Mouse (Mus musculus) embryonic facial prominence, embryonic 15.5 days (tissue): ENCODE data around the gene Psmg3. TPM values are rescaled to one million over a fixed set of nuclear protein-coding genes. Genes with fewer than 3 reads are reported as not detected.

ENCODE experiments used
- ATAC-seq: fragments of 200-750 bp; cut with Nextera tagmentation; 2 replicates; pipeline ENCODE4 v1.8.0; 2017; ENCODE audit warnings: low read depth, moderate TSS enrichment; ENCODE audit not compliant: insufficient number of reproducible peaks, low FRiP score, low TSS enrichment
- H3K27ac ChIP-seq: fragments of 300-500 bp; sonication (generic); replicated peaks from 2 replicates; pipeline ENCODE4 v1.5.1; 2015; ENCODE audit warnings: mild to moderate bottlenecking, inconsistent platforms
- H3K27me3 ChIP-seq: fragments of 300-500 bp; sonication (generic); 2 replicates; pipeline ENCODE4 v1.6.1; 2015; ENCODE audit warnings: inconsistent platforms
- H3K36me3 ChIP-seq: fragments of 300-500 bp; sonication (generic); 2 replicates; pipeline ENCODE4 v1.6.1; 2015; ENCODE audit warnings: mild to moderate bottlenecking, inconsistent platforms
- H3K4me1 ChIP-seq: fragments of 300-500 bp; sonication (generic); 2 replicates; pipeline ENCODE4 v1.6.1; 2015; ENCODE audit warnings: inconsistent platforms
- H3K4me2 ChIP-seq: fragments of 300-500 bp; sonication (generic); replicated peaks from 2 replicates; pipeline ENCODE4 v1.6.1; 2015; ENCODE audit warnings: mild to moderate bottlenecking, inconsistent platforms
- H3K4me3 ChIP-seq: fragments of 300-500 bp; sonication (generic); replicated peaks from 2 replicates; pipeline ENCODE4 v1.5.1; 2015; ENCODE audit warnings: mild to moderate bottlenecking, inconsistent platforms
- H3K9ac ChIP-seq: fragments of 300-500 bp; sonication (generic); 2 replicates; pipeline ENCODE4 v1.6.1; 2015; ENCODE audit warnings: inconsistent platforms
- H3K9me3 ChIP-seq: fragments of 300-500 bp; sonication (generic); replicated peaks from 2 replicates; pipeline ENCODE4 v1.6.1; 2016; ENCODE audit warnings: inconsistent platforms
- WGBS: fragments of 180-500 bp; shearing (Covaris S2); methylation state at CpG from one replicate; pipeline ENCODE4 v1.1.7; 2015; 5-methylcytosine and 5-hydroxymethylcytosine counted together
- polyA plus RNA-seq: library from polyadenylated mRNA; unstranded; fragments of >200 nt; fragmentation: Nextera tagmentation; extraction: Ambion mirVana; gene quantifications from 2 replicates; pipeline ENCODE4 v1.2.1, GENCODE M21; 2015

The Psmg3 gene
- polyA plus RNA-seq, 1 experiment from 2014 or later = 61.0 TPM

GRCm38 (mm10) chr5:139813963-139814381, 12.7 kb downstream of the Psmg3 start:
- Histone ChIP-seq H3K9me3 (no peaks in the 10 kb centered on the region), H3K36me3 (no peaks in the 10 kb centered on the region), H3K4me3 (peak overlapping the region; percentile 22; the same call in 1 of the 2 replicates), H3K9ac (no peak overlapping the region), H3K27ac (no peak overlapping the region), H3K4me2 (peak overlapping the region; percentile 27), H3K27me3 (peaks cover 17% of the 10 kb centered on the region), H3K4me1 (no peaks in the 10 kb centered on the region)
- peak; percentile 55 for ATAC-seq
- WGBS = 6% methylated on average over 13 of the region's 13 CpGs

GRCm38 (mm10) chr5:139813126-139813490, 13.6 kb downstream of the Psmg3 start:
- 34% methylated on average over 10 of the region's 10 CpGs for WGBS
- H3K36me3 ChIP-seq = no peaks in the 10 kb centered on the region
- H3K4me2 ChIP-seq = no peak overlapping the region
- peaks cover 17% of the 10 kb centered on the region for H3K27me3 ChIP-seq
- H3K9ac ChIP-seq = no peak overlapping the region
- no peaks in the 10 kb centered on the region for H3K9me3 ChIP-seq
- ATAC-seq = no peak
- H3K4me3 ChIP-seq = no peak overlapping the region
- no peaks in the 10 kb centered on the region for H3K4me1 ChIP-seq
- H3K27ac ChIP-seq = no peak overlapping the region

GRCm38 (mm10) chr5:139812398-139813125, 14.1 kb downstream of the Psmg3 start:
- H3K4me3 ChIP-seq = no peak overlapping the region
- no peaks in the 10 kb centered on the region for H3K9me3 ChIP-seq
- H3K9ac ChIP-seq = no peak overlapping the region
- 57% methylated on average over 20 of the region's 20 CpGs for WGBS
- H3K27ac ChIP-seq = no peak overlapping the region
- no peak for ATAC-seq
- no peak overlapping the region for H3K4me2 ChIP-seq
- peaks cover 17% of the 10 kb centered on the region for H3K27me3 ChIP-seq
- no peaks in the 10 kb centered on the region for H3K36me3 ChIP-seq
- H3K4me1 ChIP-seq = no peaks in the 10 kb centered on the region

GRCm38 (mm10) chr5:139811677-139812397, 14.8 kb downstream of the Psmg3 start:
- ATAC-seq = no peak
- Histone ChIP-seq H3K27me3 (peaks cover 17% of the 10 kb centered on the region), H3K4me1 (no peaks in the 10 kb centered on the region), H3K27ac (no peak overlapping the region), H3K9ac (no peak overlapping the region), H3K4me2 (no peak overlapping the region), H3K4me3 (no peak overlapping the region), H3K9me3 (no peaks in the 10 kb centered on the region), H3K36me3 (no peaks in the 10 kb centered on the region)
- 78% methylated on average over 15 of the region's 15 CpGs for WGBS

- ATAC-seq = no peak
- Histone ChIP-seq H3K4me1 (peaks cover 3% of the 10 kb centered on the region; the same call in 1 of the 2 replicates), H3K9me3 (no peaks in the 10 kb centered on the region), H3K9ac (no peak overlapping the region), H3K4me2 (no peak overlapping the region), H3K27ac (no peak overlapping the region), H3K36me3 (no peaks in the 10 kb centered on the region), H3K4me3 (no peak overlapping the region), H3K27me3 (peaks cover 15% of the 10 kb centered on the region)
- WGBS = 60% methylated on average over 4 of the region's 4 CpGs
Observed at GRCm38 (mm10) chr5:139809397-139809796, 17.3 kb downstream of the Psmg3 start.

GRCm38 (mm10) chr5:139805924-139806323, 20.8 kb downstream of the Psmg3 start:
- H3K27ac ChIP-seq = no peak overlapping the region
- no peak overlapping the region for H3K9ac ChIP-seq
- WGBS = 88% methylated on average over 8 of the region's 8 CpGs
- no peak for ATAC-seq
- H3K4me3 ChIP-seq = no peak overlapping the region
- H3K27me3 ChIP-seq = no peaks in the 10 kb centered on the region
- H3K4me1 ChIP-seq = peaks cover 16% of the 10 kb centered on the region
- no peak overlapping the region for H3K4me2 ChIP-seq
- no peaks in the 10 kb centered on the region for H3K9me3 ChIP-seq
- H3K36me3 ChIP-seq = peaks cover 3% of the 10 kb centered on the region; the same call in 1 of the 2 replicates

GRCm38 (mm10) chr5:139804573-139805111, 22.0 kb downstream of the Psmg3 start:
- no peak overlapping the region for H3K4me2 ChIP-seq
- H3K9ac ChIP-seq = no peak overlapping the region
- H3K36me3 ChIP-seq = peaks cover 15% of the 10 kb centered on the region
- no peak overlapping the region for H3K4me3 ChIP-seq
- H3K9me3 ChIP-seq = no peaks in the 10 kb centered on the region
- peaks cover 16% of the 10 kb centered on the region for H3K4me1 ChIP-seq
- 87% methylated on average over 11 of the region's 11 CpGs for WGBS
- no peak for ATAC-seq
- H3K27ac ChIP-seq = no peak overlapping the region
- no peaks in the 10 kb centered on the region for H3K27me3 ChIP-seq

GRCm38 (mm10) chr5:139804107-139804551, 22.6 kb downstream of the Psmg3 start:
- no peaks in the 10 kb centered on the region for H3K27me3 ChIP-seq
- H3K4me2 ChIP-seq = no peak overlapping the region
- H3K4me3 ChIP-seq = no peak overlapping the region
- 11% methylated on average over 6 of the region's 6 CpGs for WGBS
- ATAC-seq = no peak
- peaks cover 15% of the 10 kb centered on the region for H3K36me3 ChIP-seq
- H3K4me1 ChIP-seq = peaks cover 16% of the 10 kb centered on the region
- H3K9ac ChIP-seq = no peak overlapping the region
- H3K9me3 ChIP-seq = no peaks in the 10 kb centered on the region
- no peak overlapping the region for H3K27ac ChIP-seq

GRCm38 (mm10) chr5:139803601-139804102, 23.0 kb downstream of the Psmg3 start:
- Histone ChIP-seq H3K9me3 (no peaks in the 10 kb centered on the region), H3K36me3 (peaks cover 15% of the 10 kb centered on the region), H3K4me2 (peak overlapping the region; percentile 30; the same call in 1 of the 2 replicates), H3K27me3 (no peaks in the 10 kb centered on the region), H3K4me1 (peaks cover 16% of the 10 kb centered on the region), H3K4me3 (no peak overlapping the region), H3K27ac (no peak overlapping the region), H3K9ac (no peak overlapping the region)
- ATAC-seq = no peak
- WGBS = 10% methylated on average over 12 of the region's 12 CpGs

- Histone ChIP-seq H3K4me2 (no peak overlapping the region), H3K9me3 (no peaks in the 10 kb centered on the region), H3K4me3 (no peak overlapping the region), H3K27ac (no peak overlapping the region), H3K27me3 (no peaks in the 10 kb centered on the region), H3K4me1 (peaks cover 20% of the 10 kb centered on the region), H3K36me3 (peaks cover 15% of the 10 kb centered on the region), H3K9ac (no peak overlapping the region)
- 72% methylated on average over 8 of the region's 8 CpGs for WGBS
- ATAC-seq = no peak
Observed at GRCm38 (mm10) chr5:139803165-139803564, 23.5 kb downstream of the Psmg3 start.

GRCm38 (mm10) chr5:139801880-139802279, 24.8 kb downstream of the Psmg3 start:
- Histone ChIP-seq H3K27ac (no peak overlapping the region), H3K4me3 (no peak overlapping the region), H3K27me3 (no peaks in the 10 kb centered on the region), H3K4me1 (peaks cover 33% of the 10 kb centered on the region), H3K9ac (no peak overlapping the region), H3K36me3 (peaks cover 15% of the 10 kb centered on the region), H3K9me3 (no peaks in the 10 kb centered on the region), H3K4me2 (no peak overlapping the region)
- ATAC-seq = no peak
- 88% methylated on average over 10 of the region's 10 CpGs for WGBS
